Mouse (Mus musculus) heart, embryonic 14.5 days (tissue): ENCODE data around the gene Mrm2. TPM values are rescaled to one million over a fixed set of nuclear protein-coding genes. Genes with fewer than 3 reads are reported as not detected.

Experiments used
- ATAC-seq: fragments of 200-750 bp; cut with Nextera tagmentation; 2 replicates; pipeline ENCODE4 v1.8.0; 2017; ENCODE audit warnings: low read depth, moderate TSS enrichment; ENCODE audit not compliant: insufficient number of reproducible peaks, insufficient read depth, low FRiP score
- H3K27ac ChIP-seq, 2 experiments: fragments of 200-500 bp in 1 of 2; fragments of 300-500 bp in 1 of 2; sonication (generic) in 1 of 2; replicated peaks in 1 of 2; 2 replicates each; pipeline ENCODE4 v1.5.1; 2012 to 2014; ENCODE audit warnings: low read depth in 2 of 2, low read length in 2 of 2, control low read depth in 1 of 2, mild to moderate bottlenecking in 1 of 2, mixed read lengths in 1 of 2; ENCODE audit not compliant: control insufficient read depth in 1 of 2, insufficient read depth in 1 of 2
- H3K27me3 ChIP-seq: fragments of 300-500 bp; sonication (generic); 2 replicates; pipeline ENCODE4 v1.6.1; 2014; ENCODE audit warnings: mild to moderate bottlenecking, low read length, control low read depth; ENCODE audit not compliant: control insufficient read depth, insufficient read depth
- H3K36me3 ChIP-seq: fragments of 300-500 bp; sonication (generic); 2 replicates; pipeline ENCODE4 v1.6.1; 2014; ENCODE audit warnings: mild to moderate bottlenecking, control low read depth, low read length, mixed read lengths; ENCODE audit not compliant: control insufficient read depth, insufficient read depth
- H3K4me1 ChIP-seq, 2 experiments: fragments of 200-500 bp in 1 of 2; fragments of 300-500 bp in 1 of 2; sonication (generic) in 1 of 2; 2 replicates each; pipeline ENCODE4 v1.6.1; 2012 to 2014; ENCODE audit warnings: low read length in 2 of 2, control low read depth in 1 of 2, mixed read lengths in 1 of 2; ENCODE audit not compliant: control insufficient read depth in 2 of 2, insufficient read depth in 2 of 2
- H3K4me2 ChIP-seq: fragments of 300-500 bp; sonication (generic); 2 replicates; pipeline ENCODE4 v1.6.1; 2014; ENCODE audit warnings: mild to moderate bottlenecking, low read length
- H3K4me3 ChIP-seq, 2 experiments: fragments of 200-500 bp in 1 of 2; fragments of 300-500 bp in 1 of 2; sonication (generic) in 1 of 2; 2 replicates each; pipeline ENCODE4 v1.5.1; 2012 to 2014; ENCODE audit warnings: low read length in 2 of 2, mild to moderate bottlenecking in 2 of 2, control low read depth in 1 of 2, low read depth in 1 of 2, moderate library complexity in 1 of 2; ENCODE audit not compliant: control insufficient read depth in 1 of 2, insufficient read depth in 1 of 2
- H3K9ac ChIP-seq: fragments of 300-500 bp; sonication (generic); 2 replicates; pipeline ENCODE4 v1.6.1; 2014; ENCODE audit warnings: mild to moderate bottlenecking, low read length
- H3K9me3 ChIP-seq: fragments of 300-500 bp; sonication (generic); 2 replicates; pipeline ENCODE4 v1.6.1; 2016; ENCODE audit warnings: low read length, control low read depth; ENCODE audit not compliant: control insufficient read depth
- WGBS: fragments of 180-500 bp; shearing (Covaris S2); extraction: QIAGEN DNeasy Blood & Tissue Kit; methylation state at CpG from one replicate; pipeline ENCODE4 v1.1.7; 2014; 5-methylcytosine and 5-hydroxymethylcytosine counted together
- polyA plus RNA-seq: library from polyadenylated mRNA; unstranded; fragments of >200 nt; fragmentation: Nextera tagmentation; extraction: Ambion mirVana; gene quantifications from 2 replicates; pipeline ENCODE4 v1.2.1, GENCODE M21; 2014

Gene Mrm2
- polyA plus RNA-seq, 1 experiment from 2014 or later: 16.0 TPM

GRCm38 (mm10) chr5:140342880-140343279 lies 11.2 kb upstream of the Mrm2 start:
- ATAC-seq: no peak
- peaks cover 3% of the 10 kb centered on the region; the same call in 1 of the 2 replicates for H3K9me3 ChIP-seq
- no peak overlapping the region for H3K9ac ChIP-seq
- H3K4me3 ChIP-seq: no peak overlapping the region
- H3K4me1 ChIP-seq: peaks cover 0 to 2% of the 10 kb centered on the region in 2 experiments; a peak in 1 of 4 replicates
- H3K36me3 ChIP-seq: peaks cover 62% of the 10 kb centered on the region
- H3K27me3 ChIP-seq: no peaks in the 10 kb centered on the region
- no peak overlapping the region for H3K4me2 ChIP-seq
- WGBS: 78% methylated on average over 4 of the region's 4 CpGs
- no peak overlapping the region for H3K27ac ChIP-seq

- H3K4me1 ChIP-seq: no peaks in the 10 kb centered on the region
- WGBS: 78% methylated on average over 3 of the region's 3 CpGs
- H3K27ac ChIP-seq: no peak overlapping the region
- H3K9ac ChIP-seq: no peak overlapping the region
- peaks cover 48% of the 10 kb centered on the region for H3K36me3 ChIP-seq
- no peak for ATAC-seq
- no peaks in the 10 kb centered on the region for H3K27me3 ChIP-seq
- no peak overlapping the region for H3K4me3 ChIP-seq
- H3K4me2 ChIP-seq: no peak overlapping the region
- peaks cover 3% of the 10 kb centered on the region; the same call in 1 of the 2 replicates for H3K9me3 ChIP-seq
These were observed 8.1 kb upstream of the Mrm2 start for GRCm38 (mm10) chr5:140339836-140340235.

DNA sequence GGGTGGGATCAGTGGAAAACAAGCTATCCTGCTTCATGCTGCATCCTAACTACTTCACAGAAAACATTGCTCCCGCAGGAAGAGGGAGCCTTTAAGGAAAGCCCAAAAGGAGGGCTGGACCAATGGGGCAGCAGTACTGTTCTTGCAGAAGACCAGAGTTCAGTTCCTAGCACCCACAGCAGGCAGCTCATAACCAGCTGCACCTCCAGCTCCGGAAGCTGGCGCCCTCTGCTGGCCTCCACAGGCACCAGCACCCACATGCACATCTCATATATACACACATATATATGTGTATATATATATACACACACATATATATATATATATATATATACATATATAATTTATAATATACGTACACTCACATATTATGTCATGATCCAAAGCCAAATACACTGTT lies 7.1 kb upstream of the Mrm2 start:
- no peaks in the 10 kb centered on the region for H3K27me3 ChIP-seq
- ATAC-seq: no peak

DNA sequence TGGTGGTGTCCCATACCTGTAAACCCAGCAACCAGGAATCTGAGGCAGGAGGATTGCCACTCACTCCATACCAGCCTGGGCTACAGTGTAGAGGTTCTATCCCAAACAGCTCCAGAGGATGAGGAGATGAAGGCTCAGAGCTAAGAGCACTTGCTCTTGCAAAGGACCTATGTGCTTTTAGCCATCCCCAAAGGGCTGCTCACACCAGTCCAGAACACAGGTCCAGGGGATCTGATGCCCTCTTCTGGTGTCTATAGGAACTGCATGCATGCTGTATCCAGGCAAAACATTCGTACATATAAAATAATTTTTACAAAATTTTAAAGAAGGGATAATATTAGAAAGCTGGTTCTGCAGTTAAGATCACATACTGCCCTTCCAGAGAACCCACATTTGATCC lies 5.0 kb upstream of the Mrm2 start:
- Histone ChIP-seq H3K4me1 (peaks cover 0 to 3% of the 10 kb centered on the region in 2 experiments; a peak in 1 of 4 replicates), H3K27ac (no peak overlapping the region), H3K9me3 (peaks cover 3% of the 10 kb centered on the region; the same call in 1 of the 2 replicates), H3K36me3 (peaks cover 34% of the 10 kb centered on the region), H3K4me2 (no peak overlapping the region), H3K4me3 (no peak overlapping the region), H3K9ac (no peak overlapping the region), H3K27me3 (no peaks in the 10 kb centered on the region)
- ATAC-seq: no peak
- WGBS: 90% methylated on average over 1 of the region's 1 CpGs

More for the DNA sequence above, 7.1 kb upstream of the Mrm2 start:
- Histone ChIP-seq H3K9ac (no peak overlapping the region), H3K27ac (no peak overlapping the region), H3K4me3 (no peak overlapping the region), H3K4me2 (no peak overlapping the region), H3K9me3 (peaks cover 3% of the 10 kb centered on the region; the same call in 1 of the 2 replicates), H3K36me3 (peaks cover 37% of the 10 kb centered on the region), H3K4me1 (no peaks in the 10 kb centered on the region)
- 96% methylated on average over 4 of the region's 4 CpGs for WGBS

DNA sequence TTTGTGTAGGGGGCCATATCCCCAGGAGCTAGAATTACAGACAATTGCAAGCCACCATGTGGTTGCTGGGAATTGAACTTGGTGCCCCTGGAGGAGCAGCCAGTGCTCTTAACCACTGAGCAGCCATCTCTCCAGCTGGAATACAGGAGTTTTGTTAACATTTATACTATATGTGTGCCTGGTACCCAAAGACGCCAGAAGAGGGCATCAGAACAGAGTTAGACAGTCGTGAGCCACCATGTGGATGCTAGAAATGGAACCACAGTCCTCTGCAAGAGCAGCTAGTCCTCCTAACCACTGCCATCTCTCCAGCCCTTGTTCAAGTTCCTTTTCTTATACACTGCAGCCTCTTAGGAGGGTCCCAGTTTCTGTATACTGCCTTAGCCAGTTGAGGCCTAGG lies 1.9 kb upstream of the Mrm2 start:
- no peak for ATAC-seq
- Histone ChIP-seq H3K27me3 (no peaks in the 10 kb centered on the region), H3K4me1 (peaks cover 8 to 10% of the 10 kb centered on the region in 2 experiments), H3K4me2 (no peak overlapping the region), H3K9ac (no peak overlapping the region), H3K27ac (no peak overlapping the region), H3K36me3 (peaks cover 27% of the 10 kb centered on the region), H3K4me3 (no peak overlapping the region), H3K9me3 (peaks cover under 1% of the 10 kb centered on the region; the same call in 1 of the 2 replicates)
- 40% methylated on average over 2 of the region's 2 CpGs for WGBS

- WGBS: 58% methylated on average over 4 of the region's 4 CpGs
- peaks cover 8 to 10% of the 10 kb centered on the region in 2 experiments for H3K4me1 ChIP-seq
- no peak overlapping the region for H3K9ac ChIP-seq
- no peak overlapping the region for H3K27ac ChIP-seq
- no peaks in the 10 kb centered on the region for H3K27me3 ChIP-seq
- no peak for ATAC-seq
- peak overlapping the region; percentile 97 for H3K4me2 ChIP-seq
- H3K9me3 ChIP-seq: no peaks in the 10 kb centered on the region
- peaks cover 27% of the 10 kb centered on the region for H3K36me3 ChIP-seq
- peak overlapping the region in 1 of 2 experiments; percentile 80; a peak in 2 of 4 replicates for H3K4me3 ChIP-seq
These were observed 821 bp upstream of the Mrm2 start for GRCm38 (mm10) chr5:140332519-140332918.

DNA sequence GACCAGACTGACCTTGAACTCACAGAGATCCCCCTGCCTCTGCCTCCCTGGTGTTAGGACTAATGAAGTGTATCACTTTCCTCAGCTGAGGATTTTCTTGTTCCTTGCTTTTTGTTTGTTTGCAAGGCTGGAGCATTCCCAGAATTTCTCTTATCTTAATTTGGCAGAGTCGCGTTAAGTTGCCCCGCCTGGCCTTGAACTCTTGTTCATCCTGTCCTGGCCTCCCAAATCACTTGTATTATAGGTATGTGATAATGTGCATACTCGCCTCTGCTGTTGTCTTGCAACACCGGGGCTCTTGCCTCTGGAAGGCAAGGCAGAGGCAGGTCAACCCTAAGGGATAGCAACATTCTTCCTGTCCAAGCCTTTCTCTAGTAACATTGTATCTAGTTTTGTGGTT lies 7.6 kb downstream of the Mrm2 start:
- no peak for ATAC-seq
- peaks cover 18% of the 10 kb centered on the region for H3K36me3 ChIP-seq
- no peak overlapping the region for H3K27ac ChIP-seq

More for the DNA sequence above, 7.6 kb downstream of the Mrm2 start:
- Histone ChIP-seq H3K4me3 (no peak overlapping the region), H3K4me1 (peaks cover 0 to 10% of the 10 kb centered on the region in 2 experiments; a peak in 1 of 4 replicates), H3K4me2 (no peak overlapping the region), H3K9me3 (no peaks in the 10 kb centered on the region), H3K9ac (no peak overlapping the region), H3K27me3 (no peaks in the 10 kb centered on the region)
- WGBS: 72% methylated on average over 5 of the region's 5 CpGs
